Mouse (Mus musculus) erythroblast, embryonic 14.5 days (primary cell): ENCODE measurements around the gene Uaca.

Experiments used
- GATA1 ChIP-seq: IDR thresholded peaks from 2 replicates; pipeline ENCODE4 v1.6.1; 2012; ENCODE audit warnings: low read length, inconsistent platforms, mixed read lengths
- TAL1 ChIP-seq: IDR thresholded peaks from 3 replicates; pipeline ENCODE4 v1.6.1; 2012; ENCODE audit warnings: low read length, inconsistent platforms, mixed read lengths

- no peak for TF ChIP-seq GATA1
- TF ChIP-seq TAL1 = no peak
Observed at GRCm38 (mm10) chr9:60878630-60879029, 84.3 kb downstream of the Uaca start.
